Mouse (Mus musculus): ENCODE measurements around the gene Farp1. TPM values are rescaled to one million over a fixed set of nuclear protein-coding genes. Genes with fewer than 3 reads are reported as not detected.

The Farp1 gene
- total RNA-seq, 2 experiments from 2014 or later, result 10.7 to 12.0 TPM

GRCm38 (mm10) chr14:121318382-121318781, 283.4 kb downstream of the Farp1 start:
- no peak for DNase-seq (ENCODE audit: low spot score)
- intact Hi-C loops (cut with DNase I), result no loop called here

GRCm38 (mm10) chr14:121322150-121322549, 287.1 kb downstream of the Farp1 start:
- DNase-seq (ENCODE audit: low spot score), result no peak
- intact Hi-C loops (cut with DNase I), result no loop called here

GRCm38 (mm10) chr14:121322641-121323040, 287.6 kb downstream of the Farp1 start:
- no peak for DNase-seq (ENCODE audit: low spot score)
- intact Hi-C loops (cut with DNase I), result no loop called here

- intact Hi-C loops (cut with DNase I), result no loop called here
- DNase-seq (ENCODE audit: low spot score), result no peak
Measured at GRCm38 (mm10) chr14:121324521-121325330, 289.7 kb downstream of the Farp1 start.

- no peak for DNase-seq (ENCODE audit: low spot score)
- intact Hi-C loops (cut with DNase I), result no loop called here
Measured at GRCm38 (mm10) chr14:121326432-121326831, 291.4 kb downstream of the Farp1 start.

- intact Hi-C loops (cut with DNase I), result no loop called here
- no peak for DNase-seq (ENCODE audit: low spot score)
Measured at GRCm38 (mm10) chr14:121328878-121329277, 293.9 kb downstream of the Farp1 start.

- intact Hi-C loops (cut with DNase I), result no loop called here
- DNase-seq (ENCODE audit: low spot score), result no peak
Measured at GRCm38 (mm10) chr14:121329401-121330089, 294.5 kb downstream of the Farp1 start.

- intact Hi-C loops (cut with DNase I), result no loop called here
Measured at GRCm38 (mm10) chr14:121330090-121330408, 295.0 kb downstream of the Farp1 start.

More at GRCm38 (mm10) chr14:121330090-121330408, 295.0 kb downstream of the Farp1 start:
- no peak for DNase-seq (ENCODE audit: low spot score)

Other genes starting within 250 kb of the Farp1 start
- gene Ipo5, start 124.0 kb upstream of the Farp1 start, total RNA-seq (2021), result 100 to 1,000 TPM in 1 of 2 experiments, 10 to 100 TPM in 1; 96.3 to 101 TPM

Measured in heart, postnatal 25 days (tissue).